Mouse (Mus musculus): ENCODE measurements around the gene Fam98c. TPM values are rescaled to one million over a fixed set of nuclear protein-coding genes. Genes with fewer than 3 reads are reported as not detected.
"Not testable (repeated sequence)": the region's sequence is repeated elsewhere in the genome, so short reads cannot be mapped to it uniquely, and the experiment has no call there.

Fam98c gene
- polyA plus RNA-seq (2015; fragmentation: Nextera tagmentation; extraction: Ambion mirVana): 20.0 and 20.4 TPM in 2 replicates

- peaks cover 5% of the 10 kb centered on the region; the same call in 1 of the 2 replicates for H3K4me1 ChIP-seq (ENCODE audit: insufficient read depth, low read length)
- H3K36me3 ChIP-seq (ENCODE audit: insufficient read depth, low read length): peaks cover 5% of the 10 kb centered on the region; the same call in 1 of the 2 replicates
- H3K9me3 ChIP-seq (ENCODE audit: low read length): no peaks in the 10 kb centered on the region
- H3K27ac ChIP-seq (ENCODE audit: low read length): peak within 1 kb of the TSS; percentile 92
- peak within 1 kb of the TSS; percentile 92 for H3K4me2 ChIP-seq (replicated peaks; ENCODE audit: low read depth, low read length)
- peak within 1 kb of the TSS; percentile 88 for H3K4me3 ChIP-seq (ENCODE audit: low read length)
- WGBS: 3% methylated on average over 58 of the region's 68 CpGs
- ATAC-seq (ENCODE audit: low FRiP score, low TSS enrichment): peak; percentile 88
- H3K9ac ChIP-seq (replicated peaks; ENCODE audit: low read length): peak within 1 kb of the TSS; percentile 88
- H3K27me3 ChIP-seq (ENCODE audit: insufficient read depth, low read length): peaks cover 18% of the 10 kb centered on the region
Observed at GRCm38 (mm10) chr7:29155838-29156782, at the start of gene Fam98c. Fam98c (minus strand) TSS chr7:29156234.

- 85% methylated on average over 6 of the region's 6 CpGs for WGBS
Observed at GRCm38 (mm10) chr7:29202577-29202976, 46.5 kb upstream of the Fam98c start.

GRCm38 (mm10) chr7:29194230-29194629, 38.2 kb upstream of the Fam98c start:
- H3K4me1 ChIP-seq (ENCODE audit: insufficient read depth, low read length); H3K4me3 ChIP-seq (ENCODE audit: low read length); H3K36me3 ChIP-seq (ENCODE audit: insufficient read depth, low read length); H3K27ac ChIP-seq (ENCODE audit: low read length); H3K9ac ChIP-seq (replicated peaks; ENCODE audit: low read length); H3K9me3 ChIP-seq (ENCODE audit: low read length); ATAC-seq (ENCODE audit: low FRiP score, low TSS enrichment); H3K4me2 ChIP-seq (replicated peaks; ENCODE audit: low read depth, low read length); H3K27me3 ChIP-seq (ENCODE audit: insufficient read depth, low read length): not testable (repeated sequence)
- 100% methylated on average over 1 of the region's 1 CpGs for WGBS

More at GRCm38 (mm10) chr7:29202577-29202976, 46.5 kb upstream of the Fam98c start:
- H3K9me3 ChIP-seq (ENCODE audit: low read length): no peaks in the 10 kb centered on the region
- H3K4me3 ChIP-seq (ENCODE audit: low read length): no peak overlapping the region
- H3K4me2 ChIP-seq (replicated peaks; ENCODE audit: low read depth, low read length): no peak overlapping the region
- no peaks in the 10 kb centered on the region for H3K4me1 ChIP-seq (ENCODE audit: insufficient read depth, low read length)
- no peak overlapping the region for H3K9ac ChIP-seq (replicated peaks; ENCODE audit: low read length)
- no peak overlapping the region for H3K27ac ChIP-seq (ENCODE audit: low read length)
- no peaks in the 10 kb centered on the region for H3K27me3 ChIP-seq (ENCODE audit: insufficient read depth, low read length)
- no peaks in the 10 kb centered on the region for H3K36me3 ChIP-seq (ENCODE audit: insufficient read depth, low read length)
- ATAC-seq (ENCODE audit: low FRiP score, low TSS enrichment): no peak

- ATAC-seq (ENCODE audit: low FRiP score, low TSS enrichment); H3K9ac ChIP-seq (replicated peaks; ENCODE audit: low read length); H3K4me3 ChIP-seq (ENCODE audit: low read length); H3K36me3 ChIP-seq (ENCODE audit: insufficient read depth, low read length); H3K27me3 ChIP-seq (ENCODE audit: insufficient read depth, low read length); H3K4me2 ChIP-seq (replicated peaks; ENCODE audit: low read depth, low read length); H3K9me3 ChIP-seq (ENCODE audit: low read length); H3K27ac ChIP-seq (ENCODE audit: low read length): not testable (repeated sequence)
- 79% methylated on average over 4 of the region's 4 CpGs for WGBS
- peaks cover 14% of the 10 kb centered on the region for H3K4me1 ChIP-seq (ENCODE audit: insufficient read depth, low read length)
Observed at GRCm38 (mm10) chr7:29181323-29181722, 25.3 kb upstream of the Fam98c start.

- Histone ChIP-seq H3K9me3 (ENCODE audit: low read length) (no peaks in the 10 kb centered on the region), H3K9ac (replicated peaks; ENCODE audit: low read length) (no peak overlapping the region), H3K36me3 (ENCODE audit: insufficient read depth, low read length) (peaks cover 11% of the 10 kb centered on the region), H3K4me3 (ENCODE audit: low read length) (peak overlapping the region; percentile 96), H3K27me3 (ENCODE audit: insufficient read depth, low read length) (no peaks in the 10 kb centered on the region), H3K4me1 (ENCODE audit: insufficient read depth, low read length) (peaks cover 14% of the 10 kb centered on the region), H3K4me2 (replicated peaks; ENCODE audit: low read depth, low read length) (peak overlapping the region; percentile 47), H3K27ac (ENCODE audit: low read length) (peak overlapping the region; percentile 29; the same call in 1 of the 2 replicates)
- no peak for ATAC-seq (ENCODE audit: low FRiP score, low TSS enrichment)
- 41% methylated on average over 5 of the region's 5 CpGs for WGBS
Observed at GRCm38 (mm10) chr7:29180854-29181236, 24.8 kb upstream of the Fam98c start.

GRCm38 (mm10) chr7:29180077-29180853, 24.2 kb upstream of the Fam98c start, which contains the start of gene Psmd8:
Psmd8 (minus strand) TSS chr7:29180701.
- Histone ChIP-seq H3K4me3 (ENCODE audit: low read length) (peak within 1 kb of the TSS; percentile 96), H3K27me3 (ENCODE audit: insufficient read depth, low read length) (no peaks in the 10 kb centered on the region), H3K9ac (replicated peaks; ENCODE audit: low read length) (peak within 1 kb of the TSS; percentile 92), H3K27ac (ENCODE audit: low read length) (peak within 1 kb of the TSS; percentile 65), H3K9me3 (ENCODE audit: low read length) (no peaks in the 10 kb centered on the region), H3K36me3 (ENCODE audit: insufficient read depth, low read length) (peaks cover 17% of the 10 kb centered on the region), H3K4me2 (replicated peaks; ENCODE audit: low read depth, low read length) (peak within 1 kb of the TSS; percentile 93), H3K4me1 (ENCODE audit: insufficient read depth, low read length) (peaks cover 14% of the 10 kb centered on the region)
- peak; percentile 97 for ATAC-seq (ENCODE audit: low FRiP score, low TSS enrichment)
- under 1% methylated on average over 62 of the region's 62 CpGs for WGBS

- ATAC-seq (ENCODE audit: low FRiP score, low TSS enrichment): no peak
- Histone ChIP-seq H3K9me3 (ENCODE audit: low read length) (no peaks in the 10 kb centered on the region), H3K9ac (replicated peaks; ENCODE audit: low read length) (peak overlapping the region; percentile 92), H3K4me2 (replicated peaks; ENCODE audit: low read depth, low read length) (peak overlapping the region; percentile 93), H3K36me3 (ENCODE audit: insufficient read depth, low read length) (peaks cover 25% of the 10 kb centered on the region), H3K27me3 (ENCODE audit: insufficient read depth, low read length) (no peaks in the 10 kb centered on the region), H3K27ac (ENCODE audit: low read length) (no peak overlapping the region; the same call in 1 of the 2 replicates), H3K4me3 (ENCODE audit: low read length) (peak overlapping the region; percentile 96), H3K4me1 (ENCODE audit: insufficient read depth, low read length) (peaks cover 14% of the 10 kb centered on the region)
- 38% methylated on average over 7 of the region's 7 CpGs for WGBS
Observed at GRCm38 (mm10) chr7:29179323-29179722, 23.3 kb upstream of the Fam98c start.

GRCm38 (mm10) chr7:29178106-29178505, 22.1 kb upstream of the Fam98c start:
- Histone ChIP-seq H3K4me1 (ENCODE audit: insufficient read depth, low read length) (peaks cover 14% of the 10 kb centered on the region), H3K27ac (ENCODE audit: low read length) (no peak overlapping the region), H3K4me3 (ENCODE audit: low read length) (no peak overlapping the region), H3K4me2 (replicated peaks; ENCODE audit: low read depth, low read length) (no peak overlapping the region), H3K27me3 (ENCODE audit: insufficient read depth, low read length) (peaks cover 8% of the 10 kb centered on the region), H3K9ac (replicated peaks; ENCODE audit: low read length) (no peak overlapping the region), H3K9me3 (ENCODE audit: low read length) (no peaks in the 10 kb centered on the region), H3K36me3 (ENCODE audit: insufficient read depth, low read length) (peaks cover 33% of the 10 kb centered on the region)
- ATAC-seq (ENCODE audit: low FRiP score, low TSS enrichment): no peak
- 85% methylated on average over 4 of the region's 4 CpGs for WGBS

GRCm38 (mm10) chr7:29172390-29173016, 16.5 kb upstream of the Fam98c start:
- ATAC-seq (ENCODE audit: low FRiP score, low TSS enrichment): no peak
- H3K4me3 ChIP-seq (ENCODE audit: low read length): no peak overlapping the region
- H3K4me2 ChIP-seq (replicated peaks; ENCODE audit: low read depth, low read length): no peak overlapping the region
- WGBS: 41% methylated on average over 30 of the region's 32 CpGs
- no peak overlapping the region for H3K9ac ChIP-seq (replicated peaks; ENCODE audit: low read length)
- peaks cover 37% of the 10 kb centered on the region for H3K36me3 ChIP-seq (ENCODE audit: insufficient read depth, low read length)
- H3K9me3 ChIP-seq (ENCODE audit: low read length): no peaks in the 10 kb centered on the region
- H3K4me1 ChIP-seq (ENCODE audit: insufficient read depth, low read length): peaks cover 27% of the 10 kb centered on the region
- H3K27ac ChIP-seq (ENCODE audit: low read length): no peak overlapping the region
- peaks cover 22% of the 10 kb centered on the region for H3K27me3 ChIP-seq (ENCODE audit: insufficient read depth, low read length)
